Mouse (Mus musculus): ENCODE data around the gene Xntrpc. TPM values are rescaled to one million over a fixed set of nuclear protein-coding genes. Genes with fewer than 3 reads are reported as not detected.
"Not testable (repeated sequence)": the region's sequence is repeated elsewhere in the genome, so short reads cannot be mapped to it uniquely, and the experiment has no call there.

The Xntrpc gene
- polyA plus RNA-seq, 1 experiment from 2014 or later: 2.5 TPM

DNA sequence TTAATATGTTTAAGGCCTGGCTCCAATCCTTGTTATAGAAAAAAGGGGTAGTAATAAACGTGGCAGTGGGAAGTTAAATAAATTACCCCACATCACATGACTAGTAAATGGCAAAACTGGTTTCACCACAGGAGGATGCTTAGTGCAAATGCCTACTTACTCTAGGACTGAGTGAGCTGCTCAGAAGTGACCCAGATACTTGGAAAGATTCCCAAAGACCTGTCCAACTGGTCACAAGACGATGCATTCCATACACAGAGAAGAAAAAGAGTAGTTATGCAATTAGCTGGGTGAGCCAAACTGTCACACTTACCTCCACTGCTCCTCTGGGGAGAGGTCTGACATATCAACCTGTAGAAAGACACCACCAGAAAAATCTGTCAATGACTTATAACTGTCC is 23.2 kb upstream of the Xntrpc start:
- Histone ChIP-seq H3K9ac (no peak overlapping the region), H3K27me3 (no peaks in the 10 kb centered on the region), H3K4me3 (no peak overlapping the region), H3K4me1 (no peaks in the 10 kb centered on the region), H3K36me3 (peaks cover 36% of the 10 kb centered on the region), H3K27ac (no peak overlapping the region), H3K9me3 (replicated peaks) (no peaks in the 10 kb centered on the region), H3K4me2 (replicated peaks) (no peak overlapping the region)
- no peak for ATAC-seq (ENCODE audit: low FRiP score)
- 84% methylated on average over 2 of the region's 2 CpGs for WGBS

DNA sequence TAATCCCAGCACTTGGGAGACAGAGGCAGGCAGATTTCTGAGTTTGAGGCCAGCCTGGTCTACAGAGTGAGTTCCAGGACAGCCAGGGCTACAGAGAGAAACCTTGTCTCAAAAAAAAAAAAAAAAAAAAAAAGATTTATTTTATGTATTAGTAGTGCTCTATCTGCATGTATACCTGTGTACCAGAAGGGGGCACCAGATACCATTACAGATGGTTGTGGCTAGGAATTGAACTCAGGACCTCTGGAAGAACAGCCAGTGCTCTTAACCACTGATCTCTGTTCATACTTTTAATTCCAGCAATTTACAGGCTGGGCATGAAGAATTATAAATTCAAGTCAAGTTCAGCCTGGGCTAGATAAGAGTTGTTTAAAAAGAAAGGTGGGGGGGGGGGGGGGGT is 17.0 kb upstream of the Xntrpc start:
- not testable (repeated sequence) for H3K4me1 ChIP-seq; H3K27me3 ChIP-seq; H3K4me2 ChIP-seq (replicated peaks); ATAC-seq (ENCODE audit: low FRiP score); H3K4me3 ChIP-seq; H3K27ac ChIP-seq; H3K9me3 ChIP-seq (replicated peaks); H3K9ac ChIP-seq
- H3K36me3 ChIP-seq: peaks cover 15% of the 10 kb centered on the region; the same call in 1 of the 2 replicates

DNA sequence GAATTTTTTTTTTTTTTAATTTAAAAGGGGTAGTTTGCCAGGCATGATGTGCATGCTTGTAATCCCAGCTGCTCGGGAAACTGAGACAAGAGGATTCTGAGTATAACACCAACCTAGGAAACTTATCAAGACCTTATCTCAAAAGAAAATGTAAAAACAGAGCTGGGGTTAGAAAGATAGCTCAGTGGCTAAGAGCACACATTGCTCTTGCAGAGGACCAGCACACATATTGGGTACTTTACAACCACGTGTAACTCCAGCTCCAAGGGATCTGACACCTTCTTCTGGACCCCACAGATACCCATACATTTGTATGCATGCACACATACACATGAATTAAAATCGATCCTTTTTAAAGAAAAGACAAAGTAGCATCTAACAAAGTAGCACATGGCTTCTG is 4.2 kb upstream of the Xntrpc start:
- Histone ChIP-seq H3K4me1 (peaks cover 25% of the 10 kb centered on the region), H3K36me3 (peaks cover 23% of the 10 kb centered on the region; the same call in 1 of the 2 replicates), H3K9ac (no peak overlapping the region), H3K27ac (no peak overlapping the region), H3K4me3 (no peak overlapping the region), H3K27me3 (no peaks in the 10 kb centered on the region), H3K4me2 (replicated peaks) (no peak overlapping the region), H3K9me3 (replicated peaks) (no peaks in the 10 kb centered on the region)
- 95% methylated on average over 3 of the region's 3 CpGs for WGBS
- ATAC-seq (ENCODE audit: low FRiP score): no peak

DNA sequence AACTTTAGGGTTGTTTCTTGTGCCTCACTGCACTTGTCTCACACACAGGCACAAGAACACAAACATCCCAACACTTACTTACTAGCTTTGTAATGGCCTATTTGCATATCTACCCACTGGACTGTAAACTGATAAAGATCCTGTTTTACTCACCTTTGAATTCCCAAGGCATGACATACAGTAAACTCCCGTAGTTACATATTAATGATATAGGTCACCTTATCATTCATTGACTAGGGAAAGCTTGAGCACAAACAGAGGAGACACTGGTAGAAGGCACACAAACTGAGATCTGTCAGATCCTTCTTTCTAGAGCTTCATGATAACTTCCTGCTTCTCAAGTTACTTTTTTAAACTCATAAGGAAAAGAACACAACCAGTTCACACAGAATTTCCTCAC is 3.3 kb upstream of the Xntrpc start:
- 96% methylated on average over 1 of the region's 1 CpGs for WGBS
- no peak overlapping the region for H3K9ac ChIP-seq

DNA sequence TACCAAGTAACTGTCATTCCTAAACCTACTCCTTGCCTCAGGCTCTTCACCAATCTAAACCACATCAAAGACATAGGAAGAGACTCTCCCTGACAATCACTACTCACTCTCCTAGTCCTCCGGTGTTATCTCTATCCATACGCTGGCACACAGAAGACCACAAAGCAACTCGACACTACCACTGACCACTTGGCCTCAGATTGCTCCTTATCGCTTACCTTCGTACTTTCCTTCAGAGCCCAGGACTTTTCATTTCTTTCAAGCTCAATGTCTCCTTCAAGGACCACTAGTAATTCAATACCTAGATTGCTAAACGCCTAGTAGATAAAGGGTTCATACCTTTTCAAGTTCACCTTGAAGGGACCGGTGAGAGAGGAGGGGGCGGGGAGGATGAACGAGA is 1.6 kb upstream of the Xntrpc start:
- Histone ChIP-seq H3K4me2 (replicated peaks) (peak overlapping the region; percentile 75), H3K27ac (no peak overlapping the region), H3K27me3 (no peaks in the 10 kb centered on the region), H3K36me3 (0 out of 2 replicates have a peak, but pooled peaks cover 11% of the 10 kb centered on the region), H3K4me3 (peak overlapping the region; percentile 76), H3K9ac (no peak overlapping the region), H3K9me3 (replicated peaks) (no peaks in the 10 kb centered on the region), H3K4me1 (peaks cover 28% of the 10 kb centered on the region)
- no peak for ATAC-seq (ENCODE audit: low FRiP score)
- 92% methylated on average over 9 of the region's 9 CpGs for WGBS

More for the DNA sequence above, 3.3 kb upstream of the Xntrpc start:
- Histone ChIP-seq H3K27me3 (no peaks in the 10 kb centered on the region), H3K9me3 (replicated peaks) (no peaks in the 10 kb centered on the region), H3K27ac (no peak overlapping the region), H3K4me2 (replicated peaks) (no peak overlapping the region), H3K36me3 (peaks cover 17% of the 10 kb centered on the region; the same call in 1 of the 2 replicates), H3K4me1 (peaks cover 28% of the 10 kb centered on the region), H3K4me3 (no peak overlapping the region)
- no peak for ATAC-seq (ENCODE audit: low FRiP score)

DNA sequence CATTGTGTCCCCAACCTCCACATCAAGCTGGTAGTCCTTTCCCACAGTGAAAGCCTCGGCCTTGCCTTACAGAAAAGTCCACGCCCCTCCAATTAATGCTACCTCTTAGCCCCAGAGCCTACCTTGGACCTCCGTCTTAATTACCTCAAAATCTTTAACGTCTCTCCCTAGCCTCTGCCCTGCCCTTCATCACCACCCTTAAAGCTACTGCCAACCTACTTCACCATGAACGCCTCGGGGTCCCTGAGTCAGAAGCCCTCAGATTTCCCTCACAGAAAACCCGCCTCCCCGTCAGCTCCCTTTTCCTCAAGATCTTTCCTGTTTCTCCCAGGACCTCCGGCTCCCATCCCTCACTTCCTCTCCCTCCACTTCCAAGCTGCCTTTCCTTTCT is 863 bp upstream of the Xntrpc start:
- H3K9me3 ChIP-seq (replicated peaks): no peaks in the 10 kb centered on the region
- under 1% methylated on average over 9 of the region's 9 CpGs for WGBS
- no peaks in the 10 kb centered on the region for H3K27me3 ChIP-seq
- H3K36me3 ChIP-seq: 0 out of 2 replicates have a peak, but pooled peaks cover 6% of the 10 kb centered on the region
- peak; percentile 73 for ATAC-seq (ENCODE audit: low FRiP score)
- peak overlapping the region; percentile 75 for H3K4me2 ChIP-seq (replicated peaks)
- H3K27ac ChIP-seq: peak overlapping the region; percentile 79
- H3K4me1 ChIP-seq: peaks cover 28% of the 10 kb centered on the region
- peak overlapping the region; percentile 76 for H3K4me3 ChIP-seq
- peak overlapping the region; percentile 77 for H3K9ac ChIP-seq

DNA sequence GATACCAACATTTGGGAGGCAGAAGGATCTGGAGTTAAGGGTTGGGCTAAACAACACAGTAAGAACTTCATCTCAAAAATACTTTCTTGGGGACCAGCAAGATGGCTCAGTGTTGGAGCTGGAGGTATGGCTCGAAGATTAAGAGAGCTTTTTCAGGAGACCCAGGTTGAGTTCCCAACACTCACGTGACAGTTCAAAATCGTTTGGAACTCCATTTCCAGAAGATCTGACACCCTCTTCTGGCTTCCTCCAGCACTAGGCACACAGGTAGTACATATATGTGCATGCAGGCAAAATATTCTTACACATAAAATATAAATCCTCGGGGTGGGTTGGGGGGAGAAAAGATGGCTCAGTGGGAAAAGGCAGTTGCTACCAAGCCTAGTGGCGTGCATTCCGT is 850 bp downstream of the Xntrpc start:
- H3K4me1 ChIP-seq: peaks cover 28% of the 10 kb centered on the region
- peak overlapping the region; percentile 75 for H3K4me2 ChIP-seq (replicated peaks)
- no peak overlapping the region for H3K27ac ChIP-seq
- no peak for ATAC-seq (ENCODE audit: low FRiP score)
- 81% methylated on average over 6 of the region's 6 CpGs for WGBS
- peak overlapping the region; percentile 77 for H3K9ac ChIP-seq
- peak overlapping the region; percentile 76 for H3K4me3 ChIP-seq
- no peaks in the 10 kb centered on the region for H3K27me3 ChIP-seq
- peaks cover 6% of the 10 kb centered on the region for H3K36me3 ChIP-seq
- no peaks in the 10 kb centered on the region for H3K9me3 ChIP-seq (replicated peaks)

DNA sequence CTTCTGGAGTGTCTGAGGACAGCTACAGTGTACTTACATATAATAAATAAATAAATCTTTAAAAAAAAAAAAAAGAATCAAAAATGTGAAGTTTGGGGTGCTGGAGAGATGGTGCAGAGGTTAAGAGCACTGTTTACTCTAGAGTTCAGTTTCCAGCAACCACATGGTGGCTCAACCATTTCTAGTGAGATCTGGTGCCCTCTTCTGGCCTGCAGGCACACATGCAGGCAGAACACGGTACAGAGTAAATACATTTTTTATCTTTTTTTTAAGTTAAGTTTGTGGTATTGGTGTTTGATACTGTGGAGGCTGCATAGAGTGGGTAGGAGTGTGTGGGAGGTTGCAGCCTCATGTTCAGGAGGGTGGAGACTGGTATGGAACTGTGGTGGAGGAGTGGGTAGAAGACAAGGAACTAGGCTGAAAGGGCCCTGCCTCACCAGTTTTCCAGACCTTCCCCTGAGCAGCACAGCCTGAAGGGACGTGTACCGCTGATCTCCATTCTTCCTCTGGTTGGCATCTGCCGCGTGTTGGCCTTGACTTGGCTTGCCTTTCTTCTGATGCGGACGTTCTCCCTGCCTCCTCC is 11.3 kb downstream of the Xntrpc start:
- Histone ChIP-seq H3K27ac (no peak overlapping the region), H3K36me3 (peaks cover 83% of the 10 kb centered on the region), H3K4me3 (no peak overlapping the region), H3K9ac (no peak overlapping the region), H3K9me3 (replicated peaks) (no peaks in the 10 kb centered on the region), H3K27me3 (no peaks in the 10 kb centered on the region), H3K4me1 (no peaks in the 10 kb centered on the region), H3K4me2 (replicated peaks) (no peak overlapping the region)
- ATAC-seq (ENCODE audit: low FRiP score): no peak
- 87% methylated on average over 7 of the region's 7 CpGs for WGBS

DNA sequence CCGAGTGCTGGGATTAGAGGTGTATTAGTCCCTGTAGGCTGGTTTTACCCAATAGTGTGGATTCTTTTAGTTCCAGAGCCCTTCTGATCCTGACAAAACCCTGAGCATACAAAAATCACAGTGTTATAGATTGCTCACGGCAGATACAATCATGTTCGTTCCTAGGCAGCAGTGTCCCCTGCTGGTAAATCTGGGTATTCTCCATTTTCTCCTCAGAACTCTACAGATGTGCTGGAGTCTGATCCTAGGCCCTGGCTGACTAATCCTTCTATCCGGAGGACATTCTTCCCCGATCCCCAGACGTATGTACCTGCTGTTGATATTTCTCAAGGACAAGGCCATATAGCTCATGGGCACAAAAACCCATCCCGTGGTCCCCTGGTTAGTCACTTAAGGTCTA is 13.0 kb downstream of the Xntrpc start:
- 86% methylated on average over 7 of the region's 7 CpGs for WGBS
- peaks cover 84% of the 10 kb centered on the region for H3K36me3 ChIP-seq
- H3K4me1 ChIP-seq: no peaks in the 10 kb centered on the region
- H3K9ac ChIP-seq: no peak overlapping the region
- no peak for ATAC-seq (ENCODE audit: low FRiP score)
- no peak overlapping the region for H3K4me3 ChIP-seq
- no peaks in the 10 kb centered on the region for H3K9me3 ChIP-seq (replicated peaks)
- no peaks in the 10 kb centered on the region for H3K27me3 ChIP-seq
- H3K27ac ChIP-seq: no peak overlapping the region
- H3K4me2 ChIP-seq (replicated peaks): no peak overlapping the region

DNA sequence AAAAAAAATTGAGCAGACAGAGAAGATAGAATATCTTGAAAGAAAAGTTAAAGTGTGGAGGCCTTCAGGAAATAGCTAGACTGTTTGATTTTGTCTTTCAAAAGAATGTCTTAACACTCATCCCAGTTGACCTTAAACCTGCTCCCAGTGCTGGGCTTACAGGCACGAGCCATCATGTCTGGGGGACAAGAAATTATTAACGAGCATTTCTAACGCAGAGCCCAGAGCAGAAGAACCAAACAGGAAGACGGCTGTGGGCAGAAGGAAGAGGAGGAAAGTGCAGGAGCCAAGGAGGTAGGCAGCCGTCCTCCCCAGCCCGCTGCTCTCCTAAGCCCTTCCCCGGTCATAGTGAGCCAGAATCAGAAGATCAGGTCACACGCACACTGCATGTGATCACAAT is 14.8 kb downstream of the Xntrpc start:
- Histone ChIP-seq H3K4me3 (no peak overlapping the region), H3K9ac (no peak overlapping the region), H3K27ac (no peak overlapping the region), H3K4me2 (replicated peaks) (no peak overlapping the region), H3K27me3 (no peaks in the 10 kb centered on the region), H3K4me1 (no peaks in the 10 kb centered on the region), H3K9me3 (replicated peaks) (no peaks in the 10 kb centered on the region), H3K36me3 (peaks cover 80% of the 10 kb centered on the region)
- ATAC-seq (ENCODE audit: low FRiP score): no peak
- WGBS: 95% methylated on average over 8 of the region's 8 CpGs

DNA sequence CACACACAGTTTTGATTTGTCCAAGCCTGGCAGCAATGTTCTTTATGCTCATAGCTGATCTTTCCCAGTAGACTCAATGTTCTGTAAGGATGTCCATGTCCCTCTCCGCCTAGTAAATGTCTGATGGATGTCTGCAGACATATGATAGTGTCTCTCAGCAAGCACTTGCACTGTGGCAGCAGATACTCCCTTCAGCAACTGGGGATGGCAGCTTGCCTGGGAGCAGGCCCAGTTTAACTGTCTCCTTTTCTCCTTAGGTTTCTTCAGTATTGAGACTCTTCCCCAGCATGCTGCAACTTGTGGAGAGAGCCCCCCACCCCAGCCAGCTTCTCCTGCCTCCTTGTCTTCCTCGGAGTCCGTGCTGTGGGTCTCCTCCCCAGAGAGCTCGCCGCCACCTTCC is 16.3 kb downstream of the Xntrpc start:
- Histone ChIP-seq H3K36me3 (peaks cover 71% of the 10 kb centered on the region), H3K4me2 (replicated peaks) (no peak overlapping the region), H3K9me3 (replicated peaks) (no peaks in the 10 kb centered on the region), H3K27ac (no peak overlapping the region), H3K27me3 (no peaks in the 10 kb centered on the region), H3K9ac (no peak overlapping the region), H3K4me3 (no peak overlapping the region), H3K4me1 (no peaks in the 10 kb centered on the region)
- 96% methylated on average over 5 of the region's 5 CpGs for WGBS
- ATAC-seq (ENCODE audit: low FRiP score): no peak

DNA sequence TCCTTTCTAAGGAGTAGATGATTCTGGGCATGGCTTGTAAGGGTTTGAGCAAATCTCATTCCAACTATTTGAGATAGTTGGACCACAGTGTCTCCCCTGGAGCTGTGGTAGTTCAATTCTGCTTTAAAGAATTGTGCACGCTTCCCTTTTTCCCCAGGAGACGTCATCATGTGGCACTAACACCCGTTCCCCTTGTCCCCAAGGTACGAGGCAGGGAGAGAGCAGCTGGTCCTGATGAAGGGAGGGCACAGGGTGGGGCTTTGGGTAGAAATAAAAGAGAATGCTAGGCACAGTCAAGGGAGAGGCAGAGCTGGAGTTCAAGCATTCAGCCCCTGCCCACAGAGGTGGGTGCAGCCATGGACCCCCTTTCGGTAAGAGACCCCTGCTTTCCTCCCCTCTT is 17.3 kb downstream of the Xntrpc start, which contains the start of gene Trpc2:
Trpc2 (plus strand) TSS at position 301 of the 400 bp plus-strand sequence.
- no peak within 1 kb of the TSS for H3K9ac ChIP-seq
- H3K9me3 ChIP-seq (replicated peaks): no peaks in the 10 kb centered on the region
- no peak within 1 kb of the TSS for H3K4me2 ChIP-seq (replicated peaks)
- ATAC-seq (ENCODE audit: low FRiP score): no peak
- 81% methylated on average over 5 of the region's 5 CpGs for WGBS
- H3K4me3 ChIP-seq: no peak within 1 kb of the TSS
- H3K27ac ChIP-seq: no peak within 1 kb of the TSS
- H3K36me3 ChIP-seq: peaks cover 61% of the 10 kb centered on the region
- H3K4me1 ChIP-seq: no peaks in the 10 kb centered on the region
- no peaks in the 10 kb centered on the region for H3K27me3 ChIP-seq

DNA sequence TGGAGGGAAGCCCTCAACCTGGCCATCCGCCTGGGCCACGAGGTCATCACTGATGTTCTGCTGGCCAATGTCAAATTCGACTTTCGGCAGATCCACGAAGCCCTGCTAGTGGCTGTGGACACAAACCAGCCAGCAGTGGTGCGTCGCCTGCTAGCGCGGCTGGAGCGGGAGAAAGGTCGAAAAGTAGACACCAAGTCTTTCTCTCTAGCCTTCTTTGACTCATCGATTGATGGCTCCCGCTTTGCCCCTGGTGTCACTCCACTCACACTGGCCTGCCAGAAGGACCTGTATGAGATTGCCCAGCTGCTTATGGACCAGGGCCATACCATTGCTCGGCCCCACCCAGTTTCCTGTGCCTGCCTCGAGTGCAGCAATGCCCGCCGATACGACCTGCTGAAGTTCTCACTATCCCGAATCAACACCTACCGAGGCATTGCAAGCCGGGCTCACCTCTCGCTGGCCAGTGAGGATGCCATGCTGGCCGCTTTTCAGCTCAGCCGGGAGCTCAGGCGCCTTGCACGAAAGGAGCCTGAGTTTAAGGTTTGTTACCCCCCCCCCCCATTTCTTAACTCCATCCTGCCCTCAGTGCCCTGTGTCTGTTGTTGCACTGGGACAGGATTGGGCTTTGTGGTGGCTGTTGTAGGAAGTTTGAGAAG is 18.7 kb downstream of the Xntrpc start:
- Histone ChIP-seq H3K9ac (no peak overlapping the region), H3K27me3 (no peaks in the 10 kb centered on the region), H3K4me1 (no peaks in the 10 kb centered on the region), H3K4me3 (no peak overlapping the region), H3K36me3 (peaks cover 64% of the 10 kb centered on the region), H3K9me3 (replicated peaks) (no peaks in the 10 kb centered on the region), H3K4me2 (replicated peaks) (no peak overlapping the region), H3K27ac (no peak overlapping the region)
- WGBS: 93% methylated on average over 26 of the region's 26 CpGs
- ATAC-seq (ENCODE audit: low FRiP score): no peak

Data from hindbrain, embryonic 12.5 days (tissue).